Mouse (Mus musculus) embryonic fibroblast, embryonic 13.5 days (primary cell): Measurements from ENCODE around the gene Spata33.

ENCODE experiments used
- CTCF ChIP-seq: IDR thresholded peaks from 2 replicates; pipeline ENCODE4 v1.5.1; 2011; ENCODE audit warnings: mild to moderate bottlenecking, control low read depth, low read length, moderate library complexity, borderline replicate concordance; ENCODE audit not compliant: insufficient read depth
- POLR2A ChIP-seq: IDR thresholded peaks from 2 replicates; pipeline ENCODE4 v1.6.1; 2011; ENCODE audit warnings: low read depth, mild to moderate bottlenecking, control low read depth, low read length, moderate library complexity

- no peak for TF ChIP-seq CTCF
- TF ChIP-seq POLR2A = no peak
Measured at GRCm38 (mm10) chr8:123188006-123188405, 24.6 kb upstream of the Spata33 start.
